ENCODE assay signal across 15 mouse cellular contexts in genomic region chr6:107243981-107244380, GRCm38 (mm10).
DNase-seq lines count a peak whose midpoint lies in the region; ATAC-seq and TF ChIP-seq lines count a peak whose summit lies in the region.
"Had no signal": no experiment of that assay in that cellular context is flagged by ENCODE, and none has a peak within 500 bp of the region (broad histone marks: within the 10 kb centered on the region; RNA-seq: fewer than 3 reads in every experiment).

No protein-coding gene starts in this region.

- no peaks in the 10 kb centered on the region for H3K4me1 ChIP-seq in midbrain, postnatal 0 days (ENCODE audit: insufficient read depth, low read length)
- H3K4me1 ChIP-seq in midbrain, embryonic 14.5 days (ENCODE audit: control insufficient read depth, insufficient read depth, low read length): no peaks in the 10 kb centered on the region
- H3K4me1 ChIP-seq: heart, embryonic 13.5 days; intestine, embryonic 15.5 days; lung, embryonic 15.5 days; neural tube, embryonic 13.5 days had no signal

- no peaks in the 10 kb centered on the region for H3K36me3 ChIP-seq in midbrain, postnatal 0 days (ENCODE audit: insufficient read depth, low read length)
- H3K36me3 ChIP-seq in midbrain, embryonic 14.5 days (ENCODE audit: control insufficient read depth, insufficient read depth, low read length): no peaks in the 10 kb centered on the region
- H3K36me3 ChIP-seq: heart, embryonic 13.5 days; intestine, embryonic 15.5 days; lung, embryonic 15.5 days; neural tube, embryonic 13.5 days had no signal

- ATAC-seq in midbrain, postnatal 0 days (ENCODE audit: low FRiP score): no peak
- no peak for ATAC-seq in midbrain, embryonic 14.5 days (ENCODE audit: low FRiP score, low TSS enrichment)
- ATAC-seq: CD4-positive, CD25-positive, alpha-beta regulatory T cell, adult 4 months; intestine, embryonic 15.5 days had no signal

- DNase-seq in frontal cortex, adult 2 months (ENCODE audit: extremely low spot score in 1 of 2, low spot score in 1 of 2): peak; percentile 15 to 60
- no peak for DNase-seq in frontal cortex, postnatal 10 days (ENCODE audit: low spot score in 2 of 2)
- DNase-seq in midbrain, postnatal 0 days (ENCODE audit: low spot score): peak; percentile 15
- no peak for DNase-seq in midbrain, embryonic 14.5 days
- DNase-seq in layer of hippocampus, adult 8-10 months (ENCODE audit: low spot score in 2 of 2): peak; percentile 35 to 39
- DNase-seq in mesoderm, embryonic 11.5 days (ENCODE audit: low read depth, low spot score): peak; percentile 31
- no peak for DNase-seq in gastrocnemius, postnatal 36 days
- DNase-seq: adrenal gland, adult 2 months; cerebellum, adult 8-10 months; thymus, postnatal 36 days had no signal

- H3K9ac ChIP-seq in midbrain, postnatal 0 days (replicated peaks; ENCODE audit: low read length, poor library complexity, severe bottlenecking): no peak overlapping the region
- no peak overlapping the region for H3K9ac ChIP-seq in midbrain, embryonic 14.5 days (replicated peaks; ENCODE audit: low read length)
- H3K9ac ChIP-seq: heart, embryonic 13.5 days; intestine, embryonic 15.5 days; lung, embryonic 15.5 days; neural tube, embryonic 13.5 days had no signal

- H3K27ac ChIP-seq in midbrain, postnatal 0 days (ENCODE audit: low read depth, low read length): no peak overlapping the region
- no peak overlapping the region for H3K27ac ChIP-seq in midbrain, embryonic 14.5 days (replicated peaks; ENCODE audit: low read depth, low read length)
- H3K27ac ChIP-seq: heart, embryonic 13.5 days; intestine, embryonic 15.5 days; lung, embryonic 15.5 days; neural tube, embryonic 13.5 days had no signal

- WGBS in midbrain, postnatal 0 days: 90% methylated on average over 3 of the region's 3 CpGs
- 95% methylated on average over 3 of the region's 3 CpGs for WGBS in midbrain, embryonic 14.5 days

- H3K4me2 ChIP-seq in midbrain, postnatal 0 days (ENCODE audit: low read depth, low read length, poor library complexity, severe bottlenecking): no peak overlapping the region
- H3K4me2 ChIP-seq in midbrain, embryonic 14.5 days (ENCODE audit: low read length): no peak overlapping the region
- H3K4me2 ChIP-seq: heart, embryonic 13.5 days; intestine, embryonic 15.5 days; lung, embryonic 15.5 days; neural tube, embryonic 13.5 days had no signal

- TF ChIP-seq CTCF in midbrain, postnatal 0 days (IDR thresholded peaks at IDR 0.05): no peak

- no peak overlapping the region for H3K4me3 ChIP-seq in midbrain, postnatal 0 days (ENCODE audit: low read depth, low read length)
- H3K4me3 ChIP-seq in midbrain, embryonic 14.5 days (replicated peaks; ENCODE audit: low read depth, low read length): no peak overlapping the region
- H3K4me3 ChIP-seq: heart, embryonic 13.5 days; intestine, embryonic 15.5 days; lung, embryonic 15.5 days; neural tube, embryonic 13.5 days had no signal

- intact Hi-C loops in gastrocnemius, postnatal 36 days (cut with DNase I): no loop called here

- H3K27me3 ChIP-seq in midbrain, postnatal 0 days (ENCODE audit: insufficient read depth, low read length): no peaks in the 10 kb centered on the region
- H3K27me3 ChIP-seq in midbrain, embryonic 14.5 days (ENCODE audit: control insufficient read depth, insufficient read depth, low read length): no peaks in the 10 kb centered on the region
- H3K27me3 ChIP-seq: heart, embryonic 13.5 days; intestine, embryonic 15.5 days; lung, embryonic 15.5 days; neural tube, embryonic 13.5 days had no signal

- no peaks in the 10 kb centered on the region for H3K9me3 ChIP-seq in midbrain, postnatal 0 days (ENCODE audit: low read length)
- H3K9me3 ChIP-seq in midbrain, embryonic 14.5 days (ENCODE audit: control insufficient read depth, low read length): no peaks in the 10 kb centered on the region
- H3K9me3 ChIP-seq: heart, embryonic 13.5 days; intestine, embryonic 15.5 days; lung, embryonic 15.5 days; neural tube, embryonic 13.5 days had no signal

Comparison
In these comparisons a context has a peak if more than half of its experiments do, and no peak if none do; other contexts are left out.
1. DNase-seq: peak in frontal cortex, adult 2 months (2 of 2), midbrain, postnatal 0 days (single experiment), layer of hippocampus, adult 8-10 months (2 of 2) and mesoderm, embryonic 11.5 days (single experiment); none in frontal cortex, postnatal 10 days (0 of 2), midbrain, embryonic 14.5 days (single experiment) and gastrocnemius, postnatal 36 days (0 of 2).